Mouse (Mus musculus) adrenal gland, adult 8-10 months (tissue): Measurements from ENCODE around the gene Zfp318. TPM values are rescaled to one million over a fixed set of nuclear protein-coding genes. Genes with fewer than 3 reads are reported as not detected.
A peak's percentile ranks its signal among the peaks of the same experiment; 100 is the strongest.

Experiments
- DNase-seq: peaks from one replicate; pipeline ENCODE4 v3.0.0; 2022
- total RNA-seq, 4 experiments: library from RNA; stranded (reverse); gene quantifications; 2 replicates each; pipeline ENCODE4 v1.2.4; 2022

The Zfp318 gene
- total RNA-seq, 4 experiments from 2014 or later, result 21.0 to 35.6 (median 27.4) TPM

DNA sequence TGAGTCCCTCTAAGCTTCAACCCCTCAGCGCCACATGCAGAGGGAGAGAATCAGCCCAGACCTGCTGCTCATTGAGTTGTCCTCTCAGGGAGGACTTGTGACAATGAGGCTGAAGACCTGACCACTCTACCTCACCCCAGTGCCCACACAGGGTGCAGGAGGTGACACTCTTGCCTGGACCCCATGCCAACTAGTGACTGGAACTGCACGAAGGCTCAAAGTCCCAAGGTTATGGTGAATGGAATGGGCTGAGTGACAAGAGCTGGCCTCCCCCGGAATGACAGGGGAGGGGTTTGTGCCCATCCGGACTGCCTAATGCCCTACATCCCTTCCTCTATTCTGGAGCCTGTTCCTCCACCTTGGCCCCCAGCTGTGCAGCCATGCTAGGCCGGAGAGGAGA is 69.2 kb downstream of the Zfp318 start:
- no peak for DNase-seq

DNA sequence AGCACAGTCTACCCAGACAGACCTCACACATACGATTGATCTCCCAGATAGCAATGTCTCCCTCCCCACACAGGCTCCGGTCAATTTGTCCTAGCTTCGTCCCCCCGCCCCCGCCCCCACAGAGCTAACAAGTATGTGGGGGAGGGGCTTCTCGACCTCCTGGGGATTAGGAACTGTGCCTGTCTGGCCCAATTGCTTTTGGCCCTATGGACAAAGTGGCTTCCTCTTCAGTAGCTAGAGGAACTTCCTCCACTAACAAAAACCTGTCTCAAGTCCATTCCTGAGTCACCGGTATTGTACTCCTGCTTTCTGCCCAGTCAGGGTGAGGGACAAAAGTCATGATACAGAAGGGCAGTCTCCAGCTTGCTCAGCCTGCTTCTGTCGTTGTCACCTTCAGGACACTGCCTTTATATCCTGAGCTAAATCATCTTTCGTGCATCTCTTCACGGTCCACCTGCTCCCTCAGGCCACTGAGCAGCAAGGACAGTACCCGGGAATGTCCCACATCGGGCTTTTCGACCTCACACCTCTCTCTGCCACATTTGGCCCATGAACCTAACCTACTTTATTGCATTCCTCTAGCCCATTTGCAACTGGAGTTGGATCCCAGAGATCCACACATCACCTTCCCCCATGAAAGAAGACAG is 69.9 kb downstream of the Zfp318 start:
- no peak for DNase-seq

GRCm38 (mm10) chr17:46453970-46454411 is 70.5 kb downstream of the Zfp318 start:
- DNase-seq, result no peak

DNA sequence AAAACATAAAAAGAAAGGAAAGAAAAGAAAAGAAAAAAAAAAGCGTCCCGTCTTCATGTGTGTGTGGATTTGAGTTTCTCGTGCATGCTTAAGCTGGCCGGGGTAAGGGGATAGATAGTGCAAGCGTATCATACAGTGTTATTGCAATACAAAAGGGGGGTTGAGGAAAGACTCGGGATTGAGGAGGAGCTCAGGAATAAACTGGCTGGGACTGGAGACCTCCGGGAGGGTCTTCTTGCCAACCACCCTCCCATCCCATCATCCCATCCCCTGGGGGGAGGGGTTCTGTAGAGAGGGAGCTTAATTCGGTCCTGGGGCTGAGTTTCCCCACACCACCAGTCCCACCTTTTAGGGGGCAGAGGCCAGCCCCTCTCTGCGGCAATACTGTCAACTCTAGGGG is 71.0 kb downstream of the Zfp318 start:
- DNase-seq, result no peak

- no peak for DNase-seq
These were observed 71.7 kb downstream of the Zfp318 start for GRCm38 (mm10) chr17:46455110-46455691.

DNA sequence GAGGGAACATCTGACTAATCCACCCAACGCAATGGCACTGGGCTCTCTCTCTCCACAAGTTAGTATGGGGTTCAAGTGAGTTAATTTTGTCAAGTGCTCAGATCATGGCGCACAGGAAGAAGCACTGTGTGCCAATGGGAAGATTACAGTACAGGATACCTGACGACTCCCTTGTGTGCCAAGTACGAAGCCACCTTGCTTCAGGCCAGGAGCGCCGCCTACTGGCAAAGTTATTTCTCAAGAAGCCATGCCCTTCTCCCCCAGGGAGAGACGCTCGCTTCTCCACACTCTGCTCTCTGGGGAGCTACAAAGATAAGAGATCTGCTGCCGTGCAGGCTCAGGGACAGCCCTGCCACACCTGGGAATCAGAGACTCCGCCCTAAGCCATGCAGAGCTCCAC is 74.3 kb downstream of the Zfp318 start:
- peak; percentile 30 for DNase-seq

GRCm38 (mm10) chr17:46458439-46458838 is 74.9 kb downstream of the Zfp318 start:
- DNase-seq, result no peak

DNA sequence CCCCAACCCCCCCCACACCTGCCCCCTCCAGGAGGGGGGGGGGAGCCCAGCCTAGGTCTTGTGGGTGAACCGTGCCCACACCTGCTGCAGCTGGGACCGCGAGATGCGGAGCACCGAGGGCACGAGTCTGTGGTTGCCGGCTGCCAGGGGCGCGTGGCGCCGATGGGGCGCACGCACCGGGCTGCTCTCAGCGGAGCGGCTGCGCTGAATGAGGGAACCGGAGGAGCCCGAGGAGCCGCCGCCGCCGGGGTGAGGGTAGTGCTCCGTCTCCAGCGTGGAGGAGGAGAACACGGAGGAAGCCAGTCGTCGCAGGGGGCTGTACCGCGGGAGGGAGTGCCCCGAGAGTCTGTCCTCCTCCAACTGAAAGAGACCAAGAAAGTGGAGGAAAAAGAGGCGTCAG is 77.1 kb downstream of the Zfp318 start:
- DNase-seq, result no peak

- DNase-seq, result no peak
These were observed 77.8 kb downstream of the Zfp318 start for GRCm38 (mm10) chr17:46461347-46461746.

DNA sequence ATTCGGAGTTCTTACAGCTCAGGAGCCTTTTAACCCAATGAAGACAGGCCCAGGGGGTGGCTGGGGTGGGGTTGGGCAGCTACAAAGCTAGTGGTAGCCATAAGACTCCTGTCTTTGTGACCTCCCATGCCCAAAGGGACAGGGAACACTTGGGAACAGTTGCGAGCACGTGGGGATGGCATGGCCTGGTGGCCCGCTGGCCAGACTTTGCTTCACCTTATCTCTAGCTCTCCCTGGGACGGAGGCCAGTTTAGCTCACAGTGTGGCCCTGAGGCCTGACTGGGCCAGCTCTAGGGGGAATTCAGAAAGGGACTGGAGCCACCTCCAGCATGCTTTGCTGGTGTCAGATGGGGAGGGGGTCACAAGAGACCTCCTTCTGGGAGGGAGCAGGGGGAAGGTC is 78.7 kb downstream of the Zfp318 start:
- DNase-seq, result no peak

- no peak for DNase-seq
These were observed 84.3 kb downstream of the Zfp318 start for GRCm38 (mm10) chr17:46467830-46468229.

Other genes starting within 250 kb of the Zfp318 start
- 10 to 100 TPM in 3 of 4 experiments, 1 to 10 TPM in 1; 6.0 to 21.4 (median 15.3) TPM for gene Rsph9, start 239.5 kb upstream of the Zfp318 start, total RNA-seq
- 10 to 100 TPM; 16.5 to 22.1 (median 18.8) TPM for gene Mad2l1bp, start 230.2 kb upstream of the Zfp318 start, total RNA-seq
- 100 to 1,000 TPM in 1 of 4 experiments, 10 to 100 TPM in 3; 69.9 to 108 (median 89.8) TPM for gene Gtpbp2, start 222.7 kb upstream of the Zfp318 start, total RNA-seq
- gene Polh, start 181.1 kb upstream of the Zfp318 start, total RNA-seq, result 10 to 100 TPM; 37.5 to 44.0 (median 40.7) TPM
- 10 to 100 TPM; 70.8 to 95.4 (median 74.0) TPM for gene Xpo5, start 180.9 kb upstream of the Zfp318 start, total RNA-seq
- 100 to 1,000 TPM in 2 of 4 experiments, 10 to 100 TPM in 2; 83.8 to 116 (median 104) TPM for gene Polr1c, start 135.7 kb upstream of the Zfp318 start, total RNA-seq
- gene Yipf3, start 135.7 kb upstream of the Zfp318 start, total RNA-seq, result 100 to 1,000 TPM; 157 to 205 (median 185) TPM
- gene Lrrc73, start 130.2 kb upstream of the Zfp318 start, total RNA-seq, result 1 to 10 TPM; 4.1 to 7.5 (median 6.0) TPM
- 10 to 100 TPM; 49.3 to 72.6 (median 54.6) TPM for gene Tjap1, start 100.7 kb upstream of the Zfp318 start, total RNA-seq
- gene Dlk2, start 86.3 kb upstream of the Zfp318 start, total RNA-seq, result under 1 TPM in 3 of 4 experiments, not detected in 1; 0.25 to 0.56 (median 0.38) TPM
- gene Abcc10, start 55.4 kb upstream of the Zfp318 start, total RNA-seq, result 10 to 100 TPM in 2 of 4 experiments, 1 to 10 TPM in 2; 6.9 to 17.3 (median 11.9) TPM
- gene Crip3, start 45.2 kb downstream of the Zfp318 start, total RNA-seq, result 1 to 10 TPM in 3 of 4 experiments, under 1 TPM in 1; 0.58 to 3.1 (median 2.2) TPM
- gene Slc22a7, start 54.7 kb downstream of the Zfp318 start, total RNA-seq, result not detected
- gene Ttbk1, start 103.9 kb downstream of the Zfp318 start, total RNA-seq, result 1 to 10 TPM in 3 of 4 experiments, under 1 TPM in 1; 0.98 to 1.4 (median 1.2) TPM
- 1 to 10 TPM; 4.5 to 6.9 (median 6.4) TPM for gene Dnph1, start 113.0 kb downstream of the Zfp318 start, total RNA-seq
- gene Cul9, start 162.7 kb downstream of the Zfp318 start, total RNA-seq, result 10 to 100 TPM; 31.6 to 48.8 (median 37.7) TPM
- gene Srf, start 172.4 kb downstream of the Zfp318 start, total RNA-seq, result 10 to 100 TPM; 34.0 to 42.0 (median 37.2) TPM
- 10 to 100 TPM in 2 of 4 experiments, 1 to 10 TPM in 2; 8.7 to 11.2 (median 9.9) TPM for gene Ptk7, start 245.8 kb downstream of the Zfp318 start, total RNA-seq